Mouse (Mus musculus) stomach, postnatal 0 days (tissue): ENCODE measurements at regions not wholly inside any gene's neighbourhood (a gene's known extent, or its start where the extent isn't known, plus 50 kb on each side); places are given as distances from the start of the nearest gene placed in this dataset.
A peak's percentile ranks its signal among the peaks of the same experiment; 100 is the strongest.

Source experiments
- ATAC-seq: fragments of 200-750 bp; cut with Nextera tagmentation; 2 replicates; pipeline ENCODE4 v1.8.0; 2017; ENCODE audit not compliant: low FRiP score, low TSS enrichment
- DNase-seq: peaks from one replicate; pipeline ENCODE4 v3.0.0-alpha.2; 2016; ENCODE audit warnings: low spot score
- H3K27ac ChIP-seq: fragments of 300-500 bp; sonication (generic); replicated peaks from 2 replicates; pipeline ENCODE4 v1.5.1; 2014; ENCODE audit warnings: mild to moderate bottlenecking, control low read depth
- H3K27me3 ChIP-seq: fragments of 300-500 bp; sonication (generic); 2 replicates; pipeline ENCODE4 v1.6.1; 2014; ENCODE audit warnings: low read length; ENCODE audit not compliant: control insufficient read depth, insufficient read depth
- H3K36me3 ChIP-seq: fragments of 300-500 bp; sonication (generic); 2 replicates; pipeline ENCODE4 v1.6.1; 2014; ENCODE audit warnings: low read length, mixed read lengths; ENCODE audit not compliant: control insufficient read depth, insufficient read depth
- H3K4me1 ChIP-seq: fragments of 300-500 bp; sonication (generic); replicated peaks from 2 replicates; pipeline ENCODE4 v1.6.1; 2014; ENCODE audit warnings: antibody characterized with exemption; ENCODE audit not compliant: control insufficient read depth, insufficient read depth
- H3K4me2 ChIP-seq: fragments of 300-500 bp; sonication (generic); replicated peaks from 2 replicates; pipeline ENCODE4 v1.6.1; 2014; ENCODE audit warnings: low read depth, mild to moderate bottlenecking, control low read depth, moderate library complexity
- H3K4me3 ChIP-seq: fragments of 300-500 bp; sonication (generic); 2 replicates; pipeline ENCODE4 v1.5.1; 2014; ENCODE audit warnings: low read depth, low read length, control low read depth
- H3K9ac ChIP-seq: fragments of 300-500 bp; sonication (generic); 2 replicates; pipeline ENCODE4 v1.6.1; 2014; ENCODE audit warnings: mild to moderate bottlenecking, low read length, control low read depth, mixed read lengths
- H3K9me3 ChIP-seq: fragments of 300-500 bp; sonication (generic); 2 replicates; pipeline ENCODE4 v1.6.1; 2016; ENCODE audit warnings: low read length; ENCODE audit not compliant: control insufficient read depth
- CTCF ChIP-seq: IDR thresholded peaks from 2 replicates; pipeline ENCODE4 v1.5.1; 2016; ENCODE audit warnings: antibody characterized with exemption, low read depth, mild to moderate bottlenecking, moderate library complexity
- EP300 ChIP-seq: optimal IDR thresholded peaks from 2 replicates; pipeline ENCODE3; 2016; ENCODE audit warnings: antibody characterized with exemption
- WGBS: fragments of 180-500 bp; shearing (Covaris S2); extraction: QIAGEN DNeasy Blood & Tissue Kit; methylation state at CpG from one replicate; pipeline ENCODE4 v1.1.7; 2014; 5-methylcytosine and 5-hydroxymethylcytosine counted together

- Histone ChIP-seq H3K9me3 (no peaks in the 10 kb centered on the region), H3K4me3 (no peak overlapping the region), H3K4me2 (no peak overlapping the region), H3K9ac (no peak overlapping the region), H3K27me3 (no peaks in the 10 kb centered on the region), H3K4me1 (no peaks in the 10 kb centered on the region), H3K27ac (no peak overlapping the region), H3K36me3 (no peaks in the 10 kb centered on the region)
- 63% methylated on average over 3 of the region's 3 CpGs for WGBS
- no peak for TF ChIP-seq EP300
- TF ChIP-seq CTCF = no peak
- DNase-seq = no peak
- ATAC-seq = no peak
These were observed 250.5 kb downstream of the Gm4791 start for GRCm38 (mm10) chr9:47249029-47249428.

- no peak for DNase-seq
- H3K4me2 ChIP-seq = no peak overlapping the region
- H3K27me3 ChIP-seq = no peaks in the 10 kb centered on the region
- H3K9ac ChIP-seq = no peak overlapping the region
- no peaks in the 10 kb centered on the region for H3K9me3 ChIP-seq
- no peak overlapping the region for H3K27ac ChIP-seq
- no peak overlapping the region for H3K4me3 ChIP-seq
- WGBS = 97% methylated on average over 2 of the region's 2 CpGs
- H3K4me1 ChIP-seq = no peaks in the 10 kb centered on the region
- TF ChIP-seq CTCF (peak; percentile 47), EP300 (no peak)
- ATAC-seq = no peak
- no peaks in the 10 kb centered on the region for H3K36me3 ChIP-seq
These were observed 252.6 kb downstream of the Gm4791 start for GRCm38 (mm10) chr9:47251160-47251559.

- Histone ChIP-seq H3K4me3 (no peak overlapping the region), H3K27ac (peak overlapping the region; percentile 50; the same call in 1 of the 2 replicates), H3K36me3 (no peaks in the 10 kb centered on the region), H3K27me3 (no peaks in the 10 kb centered on the region), H3K4me2 (no peak overlapping the region), H3K4me1 (no peaks in the 10 kb centered on the region), H3K9ac (no peak overlapping the region), H3K9me3 (no peaks in the 10 kb centered on the region)
- ATAC-seq (peak; percentile 96), DNase-seq (peak; percentile 77)
- no peak for TF ChIP-seq CTCF
- no peak for TF ChIP-seq EP300
- 42% methylated on average over 13 of the region's 13 CpGs for WGBS
These were observed 255.5 kb downstream of the Gm4791 start for GRCm38 (mm10) chr9:47253836-47254657.

GRCm38 (mm10) chr9:47265946-47266490 is 264.0 kb upstream of the Cadm1 start:
- H3K9me3 ChIP-seq = no peaks in the 10 kb centered on the region
- 0 out of 2 replicates have a peak overlapping the region, but pooled peaks have one; percentile 40 for H3K27ac ChIP-seq
- H3K9ac ChIP-seq = no peak overlapping the region
- ATAC-seq (peak; percentile 80), DNase-seq (peak; percentile 80)
- H3K27me3 ChIP-seq = 0 out of 2 replicates have a peak, but pooled peaks cover 2% of the 10 kb centered on the region
- TF ChIP-seq EP300 (no peak), CTCF (no peak)
- H3K4me3 ChIP-seq = no peak overlapping the region
- no peaks in the 10 kb centered on the region for H3K4me1 ChIP-seq
- H3K36me3 ChIP-seq = no peaks in the 10 kb centered on the region
- no peak overlapping the region for H3K4me2 ChIP-seq
- 28% methylated on average over 9 of the region's 9 CpGs for WGBS

GRCm38 (mm10) chr9:47276303-47277005 is 253.5 kb upstream of the Cadm1 start:
- H3K27me3 ChIP-seq = no peaks in the 10 kb centered on the region
- DNase-seq = no peak
- no peak overlapping the region for H3K4me3 ChIP-seq
- no peak overlapping the region for H3K27ac ChIP-seq
- TF ChIP-seq EP300 (no peak), CTCF (no peak)
- 30% methylated on average over 12 of the region's 12 CpGs for WGBS
- no peak overlapping the region for H3K4me2 ChIP-seq
- 0 out of 2 replicates have a peak, but pooled peaks cover 5% of the 10 kb centered on the region for H3K4me1 ChIP-seq
- H3K9me3 ChIP-seq = no peaks in the 10 kb centered on the region
- peak; percentile 80 for ATAC-seq
- no peak overlapping the region for H3K9ac ChIP-seq
- no peaks in the 10 kb centered on the region for H3K36me3 ChIP-seq
